Mouse (Mus musculus) lung, adult 2 months (tissue): ENCODE data around the gene 1500009C09Rik.

ENCODE experiments used
- CTCF ChIP-seq: fragments of 200-500 bp; IDR thresholded peaks from 2 replicates; pipeline ENCODE4 v1.5.1; 2011; ENCODE audit warnings: mild to moderate bottlenecking, low read length, control low read depth; ENCODE audit not compliant: insufficient read depth
- POLR2A ChIP-seq: fragments of 200-500 bp; IDR thresholded peaks from 2 replicates; pipeline ENCODE4 v1.6.1; 2011; ENCODE audit warnings: low read depth, mild to moderate bottlenecking, control low read depth, low read length, borderline replicate concordance; ENCODE audit errors: extremely low read depth

- no peak for TF ChIP-seq CTCF
- no peak for TF ChIP-seq POLR2A
These were observed 34.0 kb downstream of the 1500009C09Rik start for GRCm38 (mm10) chr15:82286157-82286556.
